Mouse (Mus musculus) kidney, postnatal 10 days (tissue): ENCODE measurements at regions not wholly inside any gene's neighbourhood (a gene's known extent, or its start where the extent isn't known, plus 50 kb on each side); places are given as distances from the start of the nearest gene placed in this dataset.

Experiments used
- DNase-seq: peaks from one replicate; pipeline ENCODE4 v3.0.0; 2021; ENCODE audit warnings: mixed read lengths

- no peak for DNase-seq
Measured at GRCm38 (mm10) chr17:79164874-79165553, 113.3 kb downstream of the Qpct start.

DNA sequence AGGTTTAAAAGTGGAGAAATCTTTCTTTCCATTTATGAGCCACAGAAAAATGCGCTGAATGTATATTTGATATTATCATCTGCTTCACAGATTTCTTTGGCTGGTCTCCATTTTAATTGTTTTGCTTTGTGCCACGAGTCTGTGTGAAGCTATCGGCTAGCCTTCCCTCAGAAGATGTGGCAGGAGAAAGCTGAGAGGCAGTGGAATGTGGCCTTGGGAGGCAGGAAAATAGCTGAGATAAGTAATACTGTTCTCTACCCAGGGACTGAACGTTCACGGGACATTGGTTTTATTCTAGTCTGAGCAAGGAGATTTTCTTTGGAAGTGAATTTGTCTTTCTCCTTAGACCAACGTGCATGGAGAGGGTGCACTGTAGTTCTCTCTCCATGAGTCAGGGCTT lies 112.3 kb downstream of the Qpct start:
- no peak for DNase-seq

- DNase-seq, result no peak
Measured at GRCm38 (mm10) chr17:79154138-79154537, 102.4 kb downstream of the Qpct start.

DNA sequence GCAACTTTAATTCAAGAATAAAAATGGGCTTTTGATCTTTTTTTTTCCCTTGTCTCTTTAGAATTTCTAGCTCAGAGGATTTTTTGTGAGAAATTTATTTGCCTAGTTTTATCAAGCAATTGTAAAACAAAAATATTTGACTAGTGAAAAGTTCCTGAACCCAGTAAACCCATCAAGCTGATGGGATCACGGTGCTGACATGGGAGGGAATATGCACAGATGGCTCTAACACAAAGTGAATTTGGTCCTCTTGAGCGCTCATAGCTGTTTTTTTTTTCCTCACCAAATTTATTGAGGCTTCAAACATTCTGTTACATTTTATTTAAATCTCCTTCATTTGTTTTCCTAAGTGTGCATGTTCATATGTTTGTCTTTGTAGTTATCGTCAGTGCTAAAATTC lies 101.1 kb downstream of the Qpct start:
- peak; percentile 46 for DNase-seq

DNA sequence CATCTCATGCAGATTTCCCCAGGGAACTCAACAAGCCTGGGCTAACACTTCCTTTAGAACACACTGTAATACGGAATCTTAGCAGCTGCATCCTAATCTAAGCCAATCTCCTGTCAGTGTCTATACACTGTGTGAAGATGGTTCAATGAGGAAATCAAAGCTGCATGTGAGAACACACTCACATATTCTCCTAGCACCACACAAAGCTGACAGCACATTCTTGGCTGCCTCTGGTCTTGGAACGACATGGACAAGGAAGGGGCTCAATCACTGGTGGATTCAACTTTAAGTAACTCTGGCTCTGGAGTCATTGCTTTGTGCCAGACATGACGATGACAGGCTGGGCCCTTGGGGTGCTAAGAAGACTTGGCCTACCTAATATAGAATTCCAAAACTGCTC lies 96.2 kb downstream of the Qpct start:
- DNase-seq, result no peak

DNA sequence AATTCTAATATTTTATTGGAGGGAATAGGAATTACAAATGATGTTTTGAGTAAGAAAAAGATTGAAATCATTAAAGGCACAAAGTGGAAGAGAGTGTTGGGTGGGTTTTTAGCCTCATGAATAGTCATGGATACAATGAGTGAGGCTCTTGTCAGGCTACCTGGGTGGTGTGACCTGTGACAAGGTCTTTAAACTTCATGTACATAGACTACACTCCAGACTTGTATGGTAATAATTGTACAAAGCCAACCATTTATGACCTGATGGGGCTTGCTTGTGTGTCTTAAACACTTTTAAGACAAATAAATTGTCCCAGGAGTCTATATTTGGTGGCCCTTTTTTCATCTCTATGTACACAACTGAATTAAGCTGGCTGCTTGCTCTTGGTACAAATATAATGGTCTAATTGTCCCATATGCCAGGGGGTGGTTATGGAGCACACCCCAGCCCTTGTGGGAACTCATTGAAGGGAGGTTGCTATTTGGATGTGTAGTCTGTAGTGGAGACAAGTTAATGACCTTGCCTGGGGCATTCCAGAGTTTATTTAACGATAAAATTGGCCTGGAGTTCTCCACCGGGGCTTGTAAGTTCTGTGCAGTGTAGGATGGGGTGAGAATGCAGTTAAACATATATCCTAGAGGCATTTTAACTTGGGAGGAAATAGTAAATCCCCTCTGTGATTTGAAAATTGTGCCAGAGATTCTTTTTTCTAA lies 93.4 kb downstream of the Qpct start:
- no peak for DNase-seq

GRCm38 (mm10) chr17:79143031-79143430 lies 91.3 kb downstream of the Qpct start:
- no peak for DNase-seq
